Comparison of ENCODE assay signal across 8 mouse cellular contexts in the genomic region with DNA sequence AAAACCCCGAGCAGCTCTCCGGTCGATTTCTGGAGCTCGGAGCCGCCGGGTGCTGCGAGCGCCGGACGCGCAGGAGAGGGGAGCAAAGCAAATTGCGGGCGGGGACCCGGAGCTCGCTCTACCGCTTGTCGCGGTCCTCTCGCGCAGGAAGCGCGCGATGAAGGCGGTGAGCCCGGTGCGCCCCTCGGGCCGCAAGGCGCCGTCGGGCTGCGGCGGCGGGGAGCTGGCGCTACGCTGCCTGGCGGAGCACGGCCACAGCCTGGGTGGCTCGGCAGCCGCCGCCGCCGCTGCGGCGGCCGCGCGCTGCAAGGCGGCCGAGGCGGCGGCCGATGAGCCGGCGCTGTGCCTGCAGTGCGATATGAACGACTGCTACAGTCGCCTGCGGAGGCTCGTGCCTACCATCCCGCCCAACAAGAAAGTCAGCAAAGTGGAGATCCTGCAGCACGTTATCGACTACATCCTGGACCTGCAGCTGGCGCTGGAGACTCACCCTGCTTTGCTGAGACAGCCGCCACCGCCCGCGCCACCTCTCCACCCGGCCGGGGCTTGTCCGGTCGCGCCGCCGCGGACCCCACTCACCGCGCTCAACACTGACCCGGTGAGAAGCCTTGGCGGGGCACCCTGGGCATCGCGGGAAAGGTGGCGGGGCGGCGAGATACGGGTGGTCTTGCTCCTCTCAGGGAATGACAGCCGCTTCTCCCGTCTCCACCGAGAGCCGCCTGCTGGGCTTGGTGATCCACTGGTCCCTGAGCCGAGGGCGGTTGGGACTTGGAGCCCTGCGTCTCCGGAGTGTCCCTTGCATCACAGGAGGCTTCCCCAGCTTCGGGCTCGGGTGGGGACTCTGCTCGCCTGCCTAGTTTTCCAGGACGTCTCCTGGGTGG. TPM values are rescaled to one million over a fixed set of nuclear protein-coding genes. Genes with fewer than 3 reads are reported as not detected.
DNase-seq lines count a peak whose midpoint lies in the region; ATAC-seq lines count a peak whose summit lies in the region.

No protein-coding gene starts in this region.

- H3K9ac ChIP-seq in hindbrain, embryonic 16.5 days (ENCODE audit: low read depth, low read length) = peak overlapping the region; percentile 88

- H3K36me3 ChIP-seq in hindbrain, embryonic 16.5 days (ENCODE audit: control insufficient read depth, insufficient read depth, low read length) = no peaks in the 10 kb centered on the region

- WGBS in hindbrain, embryonic 16.5 days = under 1% methylated on average over 88 of the region's 98 CpGs

- peak; percentile 13; the same call in 1 of the 2 replicates for ATAC-seq in hindbrain, embryonic 16.5 days

- H3K4me3 ChIP-seq in hindbrain, embryonic 16.5 days (ENCODE audit: low read length) = peak overlapping the region; percentile 71

- peak overlapping the region; percentile 93 for H3K27ac ChIP-seq in hindbrain, embryonic 16.5 days (ENCODE audit: low read depth, low read length)

- H3K4me2 ChIP-seq in hindbrain, embryonic 16.5 days (ENCODE audit: low read length) = peak overlapping the region; percentile 81

- peak; percentile 48 to 57 for DNase-seq in adrenal gland, adult 18-20 months (ENCODE audit: low spot score in 2 of 2)
- DNase-seq in cerebellum, postnatal 14 days = peak; percentile 42 to 59
- peak; percentile 52 to 55 for DNase-seq in frontal cortex, postnatal 36 days (ENCODE audit: low spot score in 2 of 2)
- peak; percentile 24 to 51 for DNase-seq in left cerebral cortex, adult 8-10 months (ENCODE audit: low spot score in 2 of 2)
- peak; percentile 29 for DNase-seq in lung, postnatal 36 days
- DNase-seq in right cerebral cortex, postnatal 14 days = peak; percentile 38
- DNase-seq in natural killer cell, adult 2 months (ENCODE audit: low spot score in 2 of 2) = no peak

- peaks cover 5% of the 10 kb centered on the region for H3K4me1 ChIP-seq in hindbrain, embryonic 16.5 days (ENCODE audit: control insufficient read depth, insufficient read depth, low read depth, low read length)

- H3K27me3 ChIP-seq in hindbrain, embryonic 16.5 days (replicated peaks; ENCODE audit: control insufficient read depth, insufficient read depth, low read length) = no peaks in the 10 kb centered on the region

- no peaks in the 10 kb centered on the region for H3K9me3 ChIP-seq in hindbrain, embryonic 16.5 days (ENCODE audit: control insufficient read depth, low read length)

RNA-seq across cellular contexts. Expression of a gene that starts 0.6 kb away (rescaled TPM):
- total RNA-seq in adrenal gland, adult 18-20 months (2021) = 1 to 10 TPM; 1.2 to 1.3 TPM
- polyA plus RNA-seq in hindbrain, embryonic 16.5 days (2015; fragmentation: Nextera tagmentation; extraction: Ambion mirVana) = 20.2 and 59.5 TPM in 2 replicates
- total RNA-seq in left cerebral cortex, adult 8-10 months (2022) = 10 to 100 TPM; 55.0 to 68.0 (median 62.2) TPM

Comparison
In these comparisons a context has a peak if more than half of its experiments do, and no peak if none do; other contexts are left out.
1. DNase-seq: peak in adrenal gland, adult 18-20 months (2 of 2), cerebellum, postnatal 14 days (2 of 2), frontal cortex, postnatal 36 days (2 of 2), left cerebral cortex, adult 8-10 months (2 of 2), lung, postnatal 36 days (single experiment) and right cerebral cortex, postnatal 14 days (single experiment); none in natural killer cell, adult 2 months (0 of 2).
2. RNA of a gene that starts 0.6 kb away (total RNA-seq): 55.0 to 68.0 TPM in left cerebral cortex, adult 8-10 months; 1.2 to 1.3 TPM in adrenal gland, adult 18-20 months; every median in the first group is over 10 times any median in the second.